Mouse (Mus musculus) lung, embryonic 15.5 days (tissue): ENCODE results near the gene Ush1c. TPM values are rescaled to one million over a fixed set of nuclear protein-coding genes. Genes with fewer than 3 reads are reported as not detected.

Experiments used
- ATAC-seq: fragments of 200-750 bp; cut with Nextera tagmentation; 2 replicates; pipeline ENCODE4 v1.8.0; 2017; ENCODE audit warnings: moderate number of reproducible peaks, borderline replicate concordance; ENCODE audit not compliant: low FRiP score, low TSS enrichment; ENCODE audit errors: extremely low read depth
- H3K27ac ChIP-seq: fragments of 300-500 bp; sonication (generic); 2 replicates; pipeline ENCODE4 v1.5.1; 2015; ENCODE audit warnings: moderate library complexity, mild to moderate bottlenecking, inconsistent platforms
- H3K27me3 ChIP-seq: fragments of 300-500 bp; sonication (generic); 2 replicates; pipeline ENCODE4 v1.6.1; 2015; ENCODE audit warnings: inconsistent platforms
- H3K36me3 ChIP-seq: fragments of 300-500 bp; sonication (generic); 2 replicates; pipeline ENCODE4 v1.6.1; 2015; ENCODE audit warnings: inconsistent platforms
- H3K4me1 ChIP-seq: fragments of 300-500 bp; sonication (generic); 2 replicates; pipeline ENCODE4 v1.6.1; 2015; ENCODE audit warnings: inconsistent platforms
- H3K4me2 ChIP-seq: fragments of 300-500 bp; sonication (generic); 2 replicates; pipeline ENCODE4 v1.6.1; 2015; ENCODE audit warnings: inconsistent platforms, mild to moderate bottlenecking, moderate library complexity
- H3K4me3 ChIP-seq: fragments of 300-500 bp; sonication (generic); 2 replicates; pipeline ENCODE4 v1.5.1; 2015; ENCODE audit warnings: mild to moderate bottlenecking, inconsistent platforms
- H3K9ac ChIP-seq: fragments of 300-500 bp; sonication (generic); 2 replicates; pipeline ENCODE4 v1.6.1; 2015; ENCODE audit warnings: inconsistent platforms
- H3K9me3 ChIP-seq: fragments of 300-500 bp; sonication (generic); 2 replicates; pipeline ENCODE4 v1.6.1; 2016; ENCODE audit warnings: inconsistent platforms
- WGBS: fragments of 180-500 bp; shearing (Covaris S2); methylation state at CpG from one replicate; pipeline ENCODE4 v1.1.7; 2015; 5-methylcytosine and 5-hydroxymethylcytosine counted together
- polyA plus RNA-seq: library from polyadenylated mRNA; unstranded; fragments of >200 nt; fragmentation: Nextera tagmentation; extraction: Ambion mirVana; gene quantifications from 2 replicates; pipeline ENCODE4 v1.2.1, GENCODE M21; 2015

The Ush1c gene
- 0.35 and 0.39 TPM in 2 replicates for polyA plus RNA-seq

DNA sequence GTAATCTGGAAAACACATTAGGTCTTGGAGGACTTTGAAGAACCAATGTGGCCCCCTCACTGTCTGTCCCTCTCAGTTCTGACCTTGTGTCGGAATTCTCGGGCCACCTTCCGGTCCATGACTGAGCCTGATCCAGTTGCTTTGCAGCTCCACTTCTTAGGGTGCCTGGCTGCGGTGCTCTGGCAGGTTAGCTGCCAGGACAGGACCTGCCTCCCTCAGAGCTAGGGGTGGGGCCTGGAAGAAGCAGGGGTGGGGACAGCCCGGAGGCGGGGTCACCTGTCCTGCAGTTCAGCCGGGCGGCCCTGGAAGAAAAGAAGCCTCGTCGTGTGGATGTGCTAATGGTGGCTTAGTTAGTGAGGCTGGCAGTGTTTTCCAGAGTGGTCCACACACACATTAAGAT is at the start of gene Ush1c:
Gene Ush1c (minus strand): TSS at position 158 of the 400 bp plus-strand sequence.
- Histone ChIP-seq H3K27me3 (no peaks in the 10 kb centered on the region), H3K36me3 (no peaks in the 10 kb centered on the region), H3K4me3 (no peak within 1 kb of the TSS), H3K4me1 (no peaks in the 10 kb centered on the region), H3K9ac (no peak within 1 kb of the TSS), H3K27ac (no peak within 1 kb of the TSS), H3K9me3 (no peaks in the 10 kb centered on the region), H3K4me2 (no peak within 1 kb of the TSS)
- WGBS, result 20% methylated on average over 10 of the region's 10 CpGs
- no peak for ATAC-seq

DNA sequence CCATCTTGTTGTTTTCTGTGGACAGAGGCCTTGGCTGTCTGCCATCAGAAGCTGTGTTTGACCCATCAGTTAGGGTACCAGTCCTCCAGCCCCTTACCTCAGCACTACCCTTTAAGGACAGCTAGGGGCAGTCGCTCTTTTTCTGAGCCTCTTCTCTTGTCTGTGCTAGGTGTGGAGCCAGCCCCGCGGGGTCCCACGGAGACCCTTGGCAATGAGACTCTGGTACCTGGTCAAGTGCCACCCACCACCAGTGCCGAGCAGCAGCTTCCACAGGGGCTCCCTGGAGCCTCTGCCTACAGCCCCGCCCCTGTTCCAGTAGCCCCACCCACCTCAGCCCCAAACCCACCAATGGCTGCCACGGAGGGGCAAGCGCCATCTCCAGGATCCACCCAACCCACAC is 48.7 kb upstream of the Ush1c start:
- 0 out of 2 replicates have a peak, but pooled peaks cover 2% of the 10 kb centered on the region for H3K4me1 ChIP-seq
- no peaks in the 10 kb centered on the region for H3K9me3 ChIP-seq
- no peak overlapping the region for H3K4me2 ChIP-seq
- no peak for ATAC-seq
- 33% methylated on average over 8 of the region's 8 CpGs for WGBS
- H3K27ac ChIP-seq, result no peak overlapping the region
- no peaks in the 10 kb centered on the region; the same call in 1 of the 2 replicates for H3K27me3 ChIP-seq
- no peak overlapping the region for H3K9ac ChIP-seq
- no peaks in the 10 kb centered on the region for H3K36me3 ChIP-seq
- H3K4me3 ChIP-seq, result no peak overlapping the region

DNA sequence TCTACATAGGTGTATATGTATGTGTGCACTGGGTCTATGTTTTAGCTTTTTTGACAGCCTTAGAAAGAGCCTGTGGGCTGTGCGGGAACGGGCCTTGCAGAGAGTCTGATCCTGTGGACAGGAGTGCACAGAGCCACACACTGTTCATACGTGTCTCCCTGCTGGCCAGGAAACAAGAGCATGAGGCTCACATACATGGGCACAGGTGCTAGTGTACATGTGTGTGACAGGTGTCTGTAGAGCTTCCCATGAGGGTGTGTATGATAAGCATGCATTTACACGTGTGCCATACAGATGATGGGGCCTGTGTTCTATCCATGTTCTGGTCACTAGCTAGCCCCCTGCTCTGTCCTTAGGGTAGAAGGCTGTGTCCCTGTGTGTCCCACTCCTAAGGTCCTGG is 48.1 kb upstream of the Ush1c start:
- H3K4me2 ChIP-seq, result no peak overlapping the region
- H3K4me1 ChIP-seq, result 0 out of 2 replicates have a peak, but pooled peaks cover 2% of the 10 kb centered on the region
- no peaks in the 10 kb centered on the region; the same call in 1 of the 2 replicates for H3K27me3 ChIP-seq
- 85% methylated on average over 4 of the region's 4 CpGs for WGBS
- no peak overlapping the region for H3K9ac ChIP-seq
- H3K4me3 ChIP-seq, result no peak overlapping the region
- H3K27ac ChIP-seq, result no peak overlapping the region
- no peak for ATAC-seq
- no peaks in the 10 kb centered on the region for H3K36me3 ChIP-seq
- H3K9me3 ChIP-seq, result no peaks in the 10 kb centered on the region

DNA sequence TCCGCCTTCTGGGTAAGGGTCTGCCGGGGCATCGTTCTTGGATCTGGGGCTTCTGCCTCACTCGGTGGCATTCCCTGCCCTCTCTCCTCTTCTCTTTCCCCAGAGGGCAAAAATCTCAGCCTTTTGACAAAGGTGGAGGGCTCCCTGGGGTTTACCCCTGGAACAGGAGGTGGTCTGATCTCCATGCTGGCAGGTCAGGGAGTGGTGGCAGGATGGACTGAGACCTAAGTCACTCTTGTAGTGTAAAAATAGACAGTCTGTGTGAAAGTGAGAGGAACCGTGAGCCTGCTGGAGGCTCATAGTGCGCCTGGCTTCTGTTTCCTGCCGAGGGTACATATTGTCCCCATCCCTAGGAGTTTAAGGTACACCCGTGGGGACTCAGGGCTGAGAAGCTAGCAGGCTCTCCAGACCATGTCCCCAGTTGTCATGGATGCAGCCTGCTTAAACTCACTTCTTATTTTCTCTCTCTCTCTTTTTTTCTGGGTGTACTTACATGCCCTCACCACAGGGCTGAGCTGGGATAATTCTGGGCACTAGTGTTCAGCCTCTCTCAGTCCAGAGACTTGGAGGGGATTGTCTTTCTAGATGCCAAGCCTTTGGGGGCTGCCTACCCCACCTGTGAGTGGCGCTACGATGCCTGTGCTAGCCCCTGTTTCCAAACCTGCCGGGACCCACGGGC is 47.0 kb upstream of the Ush1c start:
- Histone ChIP-seq H3K4me2 (no peak overlapping the region), H3K9me3 (no peaks in the 10 kb centered on the region), H3K4me3 (no peak overlapping the region), H3K9ac (no peak overlapping the region), H3K27me3 (no peaks in the 10 kb centered on the region; the same call in 1 of the 2 replicates), H3K36me3 (no peaks in the 10 kb centered on the region), H3K4me1 (0 out of 2 replicates have a peak, but pooled peaks cover 2% of the 10 kb centered on the region), H3K27ac (no peak overlapping the region)
- ATAC-seq, result no peak
- 79% methylated on average over 12 of the region's 12 CpGs for WGBS

DNA sequence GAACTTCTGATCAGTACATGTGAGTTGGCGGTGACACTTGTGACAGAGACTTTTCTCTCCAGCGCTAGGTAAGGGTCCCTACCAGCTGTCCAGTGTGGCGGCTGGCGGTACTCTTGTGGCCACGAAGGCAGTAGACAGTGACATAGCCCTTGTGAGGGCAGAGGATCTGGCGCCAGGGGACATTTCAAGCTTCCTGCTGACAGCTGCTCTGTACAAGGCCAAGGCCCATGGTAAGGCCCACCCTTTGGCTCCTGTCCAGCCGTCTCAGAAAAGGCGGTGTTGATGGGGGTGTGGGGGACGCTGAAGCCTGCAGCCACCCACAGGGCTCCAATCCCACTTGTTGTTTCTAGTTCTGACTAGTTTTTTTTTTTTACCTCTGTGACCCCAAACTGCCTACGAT is 45.4 kb upstream of the Ush1c start:
- no peak overlapping the region for H3K4me3 ChIP-seq
- no peaks in the 10 kb centered on the region for H3K36me3 ChIP-seq
- ATAC-seq, result peak; percentile 45; the same call in 1 of the 2 replicates
- 44% methylated on average over 10 of the region's 10 CpGs for WGBS
- H3K27ac ChIP-seq, result no peak overlapping the region
- no peaks in the 10 kb centered on the region; the same call in 1 of the 2 replicates for H3K27me3 ChIP-seq
- H3K9me3 ChIP-seq, result no peaks in the 10 kb centered on the region
- H3K9ac ChIP-seq, result no peak overlapping the region
- no peak overlapping the region for H3K4me2 ChIP-seq
- 0 out of 2 replicates have a peak, but pooled peaks cover 2% of the 10 kb centered on the region for H3K4me1 ChIP-seq

DNA sequence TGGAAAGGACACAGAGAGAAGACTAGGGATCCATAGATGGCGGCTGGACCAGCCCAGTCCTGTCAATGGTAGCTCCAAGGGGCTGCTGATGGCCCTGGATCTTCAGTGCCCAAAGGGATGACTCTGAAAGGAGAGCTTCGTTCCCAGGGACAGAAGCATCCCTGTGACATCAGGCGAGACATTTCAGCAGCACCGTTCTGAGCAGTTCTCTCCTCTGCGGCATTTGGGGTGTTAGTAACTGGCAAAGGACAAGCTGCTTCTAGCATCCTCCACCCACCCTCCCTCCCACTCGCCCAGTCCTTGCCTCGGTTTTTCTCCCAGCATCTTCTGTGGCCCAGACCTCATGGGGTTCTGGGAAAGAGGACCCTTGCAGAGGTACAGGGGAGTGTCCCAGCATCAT is 44.0 kb upstream of the Ush1c start:
- no peak overlapping the region for H3K4me3 ChIP-seq
- no peak overlapping the region for H3K9ac ChIP-seq
- ATAC-seq, result no peak
- no peaks in the 10 kb centered on the region; the same call in 1 of the 2 replicates for H3K27me3 ChIP-seq
- no peaks in the 10 kb centered on the region for H3K36me3 ChIP-seq
- no peaks in the 10 kb centered on the region for H3K9me3 ChIP-seq
- H3K4me2 ChIP-seq, result no peak overlapping the region
- no peak overlapping the region for H3K27ac ChIP-seq
- 0 out of 2 replicates have a peak, but pooled peaks cover 2% of the 10 kb centered on the region for H3K4me1 ChIP-seq
- 47% methylated on average over 7 of the region's 7 CpGs for WGBS

DNA sequence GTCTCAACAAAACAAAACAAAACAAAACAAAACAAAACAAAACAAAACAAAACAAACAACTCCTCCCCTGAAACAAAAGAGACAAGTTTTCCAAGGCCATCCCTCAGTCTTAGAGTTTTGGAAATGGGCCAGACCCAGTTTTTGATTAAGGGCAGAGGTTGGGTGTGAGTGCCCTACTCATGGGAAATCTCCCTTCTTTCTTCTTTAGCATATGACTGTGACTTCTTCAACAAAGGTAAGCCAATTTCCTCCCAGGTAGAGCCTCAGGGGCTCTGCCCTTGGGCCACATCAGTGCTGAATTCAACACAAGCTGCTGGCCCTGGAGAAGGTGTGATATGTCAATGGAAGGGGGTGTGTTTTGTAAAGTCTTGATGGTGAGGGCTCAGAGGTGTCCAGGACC is 42.6 kb upstream of the Ush1c start:
- no peaks in the 10 kb centered on the region; the same call in 1 of the 2 replicates for H3K27me3 ChIP-seq
- H3K4me2 ChIP-seq, result no peak overlapping the region

DNA sequence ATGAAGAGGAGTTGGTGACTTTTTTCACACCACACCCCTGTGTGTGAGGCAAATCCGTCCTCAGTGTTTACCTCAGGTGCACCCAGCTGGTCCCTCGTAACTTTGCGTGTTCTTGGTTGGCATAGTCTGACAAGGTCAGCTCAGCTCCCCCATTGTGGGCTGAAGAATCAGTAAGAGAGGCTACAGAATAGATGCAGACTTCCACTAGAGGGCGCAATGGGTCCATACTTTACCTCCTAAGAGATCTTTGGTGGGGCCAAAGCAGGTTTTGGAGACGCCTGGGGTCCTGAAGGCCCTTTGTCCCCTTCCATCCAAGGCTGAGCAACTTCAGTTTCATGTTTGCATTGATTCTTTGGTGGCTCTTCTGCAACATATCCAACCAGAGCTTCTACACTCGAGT is 41.6 kb upstream of the Ush1c start:
- Histone ChIP-seq H3K9ac (no peak overlapping the region), H3K36me3 (no peaks in the 10 kb centered on the region), H3K4me2 (no peak overlapping the region), H3K4me1 (0 out of 2 replicates have a peak, but pooled peaks cover 2% of the 10 kb centered on the region), H3K27ac (no peak overlapping the region), H3K9me3 (no peaks in the 10 kb centered on the region), H3K27me3 (no peaks in the 10 kb centered on the region; the same call in 1 of the 2 replicates), H3K4me3 (no peak overlapping the region)
- WGBS, result 13% methylated on average over 6 of the region's 6 CpGs
- no peak for ATAC-seq

More for the DNA sequence above, 42.6 kb upstream of the Ush1c start:
- H3K9me3 ChIP-seq, result no peaks in the 10 kb centered on the region
- no peaks in the 10 kb centered on the region for H3K36me3 ChIP-seq
- no peak overlapping the region for H3K4me3 ChIP-seq
- no peak overlapping the region for H3K27ac ChIP-seq
- H3K9ac ChIP-seq, result no peak overlapping the region
- no peak for ATAC-seq
- 0 out of 2 replicates have a peak, but pooled peaks cover 2% of the 10 kb centered on the region for H3K4me1 ChIP-seq

DNA sequence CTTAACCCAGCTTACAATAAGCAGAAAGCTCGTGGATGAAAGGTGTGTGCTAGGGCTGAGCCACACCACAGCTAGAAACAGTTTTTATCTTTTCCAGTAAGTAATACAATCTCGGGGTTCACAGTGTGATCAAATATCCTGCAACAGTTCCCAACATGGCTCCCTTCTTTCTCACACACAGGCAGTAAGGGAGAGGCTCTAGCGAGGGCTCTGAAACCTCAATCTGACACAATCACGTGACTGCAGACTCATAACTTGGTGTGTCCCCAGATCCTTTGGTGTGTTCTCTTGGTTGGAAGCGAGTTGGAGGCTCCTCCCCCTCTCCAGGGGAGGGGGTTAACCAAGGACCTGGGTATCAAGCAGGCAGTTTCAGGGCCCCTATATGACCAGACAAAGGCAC is 37.9 kb upstream of the Ush1c start:
- no peak overlapping the region for H3K9ac ChIP-seq
- no peaks in the 10 kb centered on the region for H3K4me1 ChIP-seq
- WGBS, result 45% methylated on average over 5 of the region's 5 CpGs
- no peak overlapping the region for H3K27ac ChIP-seq
- no peaks in the 10 kb centered on the region for H3K36me3 ChIP-seq
- H3K27me3 ChIP-seq, result no peaks in the 10 kb centered on the region
- no peak overlapping the region for H3K4me3 ChIP-seq
- H3K9me3 ChIP-seq, result no peaks in the 10 kb centered on the region
- no peak overlapping the region for H3K4me2 ChIP-seq
- no peak for ATAC-seq

DNA sequence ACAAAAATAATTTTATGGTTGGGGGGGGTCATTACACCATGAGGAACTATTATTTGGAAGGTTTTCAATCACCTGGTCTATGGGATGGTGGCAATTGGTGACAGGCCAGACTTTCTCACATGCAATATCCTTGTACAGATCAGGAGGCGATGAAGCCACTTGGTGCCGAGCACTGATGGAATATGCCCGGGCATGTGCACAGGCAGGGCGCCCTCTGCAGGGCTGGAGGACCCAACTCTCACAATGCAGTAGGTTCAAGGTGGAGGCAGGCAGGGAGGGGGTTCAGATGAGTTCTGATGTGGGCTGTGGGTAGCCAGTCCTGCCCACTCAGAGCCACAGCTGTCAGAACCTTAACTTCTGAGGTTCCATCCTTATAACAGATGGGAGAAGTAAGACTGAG is 13.5 kb upstream of the Ush1c start:
- no peaks in the 10 kb centered on the region for H3K9me3 ChIP-seq
- no peak for ATAC-seq
- 75% methylated on average over 4 of the region's 4 CpGs for WGBS
- no peaks in the 10 kb centered on the region for H3K4me1 ChIP-seq
- H3K4me2 ChIP-seq, result no peak overlapping the region
- H3K36me3 ChIP-seq, result no peaks in the 10 kb centered on the region
- H3K4me3 ChIP-seq, result no peak overlapping the region
- H3K9ac ChIP-seq, result no peak overlapping the region
- no peaks in the 10 kb centered on the region for H3K27me3 ChIP-seq
- no peak overlapping the region for H3K27ac ChIP-seq

DNA sequence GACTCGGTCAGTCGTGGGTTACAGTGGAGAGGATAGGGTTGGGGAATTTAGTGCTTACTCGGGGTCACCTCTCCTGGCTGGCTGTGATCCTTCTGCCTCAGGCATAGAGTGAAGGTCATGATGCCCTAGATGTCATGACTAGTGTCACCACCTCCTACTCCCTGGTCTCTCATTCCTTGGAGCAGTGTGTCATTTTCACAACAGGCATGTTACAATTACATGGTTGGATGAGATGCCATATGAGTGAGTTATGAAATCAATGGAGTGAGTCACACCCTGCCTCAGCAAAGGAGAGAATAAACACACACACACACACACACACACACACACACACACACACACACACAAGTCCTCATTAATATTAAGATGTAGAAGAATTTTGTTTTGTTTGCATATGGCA is 9.3 kb upstream of the Ush1c start:
- no peaks in the 10 kb centered on the region for H3K36me3 ChIP-seq
- no peak overlapping the region for H3K27ac ChIP-seq
- 78% methylated on average over 3 of the region's 3 CpGs for WGBS
- no peak overlapping the region for H3K4me3 ChIP-seq
- ATAC-seq, result no peak
- H3K9ac ChIP-seq, result no peak overlapping the region
- H3K4me1 ChIP-seq, result no peaks in the 10 kb centered on the region
- no peaks in the 10 kb centered on the region for H3K9me3 ChIP-seq
- no peak overlapping the region for H3K4me2 ChIP-seq
- no peaks in the 10 kb centered on the region for H3K27me3 ChIP-seq

DNA sequence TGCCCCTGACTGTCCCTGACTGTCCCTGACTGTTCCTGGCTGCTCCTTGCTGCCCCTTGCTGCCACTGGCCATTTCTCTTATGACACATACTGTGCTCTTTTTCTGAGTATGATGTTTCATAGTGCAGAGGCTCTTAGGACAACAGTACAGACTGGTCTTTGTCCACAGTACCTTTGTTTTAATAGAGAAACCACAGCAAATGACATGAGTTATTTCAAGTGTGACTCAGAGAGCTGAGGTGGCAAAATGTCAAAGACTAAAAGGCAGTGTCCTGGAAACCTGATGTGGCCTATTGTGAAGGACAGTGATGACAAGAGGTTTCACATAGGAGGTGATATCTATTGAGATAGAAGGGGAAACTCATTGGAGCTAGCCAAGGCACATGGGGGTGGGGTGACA is 8.6 kb upstream of the Ush1c start:
- Histone ChIP-seq H3K36me3 (no peaks in the 10 kb centered on the region), H3K4me3 (no peak overlapping the region), H3K9ac (no peak overlapping the region), H3K27ac (no peak overlapping the region), H3K27me3 (no peaks in the 10 kb centered on the region), H3K4me1 (no peaks in the 10 kb centered on the region), H3K9me3 (no peaks in the 10 kb centered on the region), H3K4me2 (no peak overlapping the region)
- no peak for ATAC-seq
